Mouse (Mus musculus): Measurements from ENCODE around the gene Fut8.

DNA sequence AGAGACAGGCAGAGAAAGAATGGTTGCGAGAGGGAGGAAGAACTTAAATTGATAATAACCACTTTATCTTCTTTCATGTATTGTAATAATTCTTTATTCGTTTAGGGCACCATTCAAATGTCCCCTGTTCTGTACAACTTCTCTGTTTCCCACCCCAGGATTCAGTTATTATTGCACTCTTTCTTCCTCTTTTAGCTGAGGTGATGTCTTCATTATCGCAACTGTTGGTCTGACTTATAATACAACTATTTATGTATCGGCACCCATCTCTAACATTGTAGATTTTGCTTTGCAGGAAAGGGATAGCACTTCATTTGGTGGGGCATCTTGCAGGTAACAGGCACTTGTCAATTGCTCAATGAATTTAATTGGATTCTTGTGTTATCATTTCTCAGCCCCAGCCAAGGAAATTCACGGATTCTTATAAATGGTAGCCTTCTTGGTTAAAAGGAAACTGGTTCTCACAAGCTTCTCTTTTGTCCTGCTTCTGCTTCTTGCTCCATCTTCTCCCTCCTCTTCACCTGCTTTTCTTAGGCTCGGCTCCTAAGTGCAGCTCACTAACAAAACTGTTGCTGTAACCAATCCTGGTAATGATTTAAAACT, 15.6 kb upstream of the Fut8 start:
- no peak for TF ChIP-seq POLR2A (IDR thresholded peaks at IDR 0.05; ENCODE audit: low read depth, low read length)
- TF ChIP-seq CTCF (conservative IDR thresholded peaks at IDR 0.05 in 1 of 2, IDR thresholded peaks at IDR 0.05 in 1 of 2; ENCODE audit: low read depth in 2 of 2, low read length in 2 of 2): no peak
- no peak for TF ChIP-seq ELF1 (IDR thresholded peaks at IDR 0.05; ENCODE audit: low read depth, low read length)
- TF ChIP-seq EP300 (IDR thresholded peaks at IDR 0.05; ENCODE audit: low read length): no peak
- no peak for TF ChIP-seq MAZ (IDR thresholded peaks at IDR 0.05; ENCODE audit: low read depth, low read length)
- TF ChIP-seq BHLHE40 (IDR thresholded peaks at IDR 0.05; ENCODE audit: low read depth, low read length): no peak
- no peak for TF ChIP-seq MAX (IDR thresholded peaks at IDR 0.05; ENCODE audit: low read length)
- TF ChIP-seq POLR2AphosphoS2 (IDR thresholded peaks at IDR 0.05; ENCODE audit: low read depth, low read length): no peak
- no peak for TF ChIP-seq MAFK (IDR thresholded peaks at IDR 0.05; ENCODE audit: insufficient replicate concordance, low read length)
- no peak for TF ChIP-seq HCFC1 (IDR thresholded peaks at IDR 0.05; ENCODE audit: low read depth, low read length)
- no peak for TF ChIP-seq MYC (IDR thresholded peaks at IDR 0.05; ENCODE audit: low read depth, low read length)
- no peak for TF ChIP-seq TBP (conservative IDR thresholded peaks at IDR 0.05; ENCODE audit: low read depth, low read length)
- no peak for TF ChIP-seq IRF4 (IDR thresholded peaks at IDR 0.05; ENCODE audit: low read depth, low read length)

All from CH12.LX (cell line).